Mouse (Mus musculus) lung, adult 2 months (tissue): ENCODE measurements at regions not wholly inside any gene's neighbourhood (a gene's known extent, or its start where the extent isn't known, plus 50 kb on each side); places are given as distances from the start of the nearest gene placed in this dataset.

Experiments
- DNase-seq: peaks from one replicate; pipeline ENCODE4 v3.0.0; 2022
- H3K4me1 ChIP-seq: fragments of 200-500 bp; 2 replicates; pipeline ENCODE4 v1.6.1; 2011; ENCODE audit warnings: low read length; ENCODE audit not compliant: control insufficient read depth, insufficient read depth
- H3K4me3 ChIP-seq: fragments of 200-500 bp; replicated peaks from 2 replicates; pipeline ENCODE3; 2011; ENCODE audit warnings: low read depth, mild to moderate bottlenecking, control low read depth, low read length; ENCODE audit errors: extremely low read depth
- CTCF ChIP-seq: fragments of 200-500 bp; IDR thresholded peaks from 2 replicates; pipeline ENCODE4 v1.5.1; 2011; ENCODE audit warnings: mild to moderate bottlenecking, low read length, control low read depth; ENCODE audit not compliant: insufficient read depth
- POLR2A ChIP-seq: fragments of 200-500 bp; IDR thresholded peaks from 2 replicates; pipeline ENCODE4 v1.6.1; 2011; ENCODE audit warnings: low read depth, mild to moderate bottlenecking, control low read depth, low read length, borderline replicate concordance; ENCODE audit errors: extremely low read depth
- WGBS: fragments of 180-500 bp; shearing (Covaris S2); methylation state at CpG from one replicate; pipeline ENCODE4 v1.1.7; 2018; 5-methylcytosine and 5-hydroxymethylcytosine counted together

DNA sequence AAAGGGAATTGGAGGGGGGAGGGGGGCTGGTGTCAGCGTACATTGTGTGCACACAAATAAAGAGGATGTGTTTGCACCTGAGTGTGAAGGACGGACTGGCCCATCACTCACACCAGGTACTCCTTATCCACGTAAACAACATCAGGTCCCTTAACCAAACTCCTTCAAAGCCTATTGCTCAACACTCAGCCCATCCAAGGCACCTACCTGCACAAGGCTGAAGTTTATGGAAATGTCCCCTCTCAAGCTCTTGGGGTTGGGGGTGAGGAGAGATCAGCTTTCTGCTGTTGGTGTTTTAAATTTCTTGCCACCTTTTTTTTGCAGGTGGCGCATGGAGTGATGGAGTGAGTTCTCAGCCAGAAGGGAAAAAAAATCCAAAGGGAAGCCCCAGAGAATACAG is 270.2 kb upstream of the Zfp637 start:
- Histone ChIP-seq H3K4me1 (no peaks in the 10 kb centered on the region; the same call in 1 of the 2 replicates), H3K4me3 (no peak overlapping the region)
- 91% methylated on average over 4 of the region's 4 CpGs for WGBS
- TF ChIP-seq CTCF (no peak), POLR2A (no peak)
- DNase-seq = no peak

- no peak overlapping the region for H3K4me3 ChIP-seq
- 76% methylated on average over 14 of the region's 14 CpGs for WGBS
- H3K4me1 ChIP-seq = no peaks in the 10 kb centered on the region; the same call in 1 of the 2 replicates
- TF ChIP-seq POLR2A = no peak
- TF ChIP-seq CTCF = no peak
- no peak for DNase-seq
Observed at GRCm38 (mm10) chr6:117572006-117572405, 269.0 kb upstream of the Zfp637 start.

GRCm38 (mm10) chr6:117573371-117573770 is 267.6 kb upstream of the Zfp637 start:
- DNase-seq = no peak
- 93% methylated on average over 8 of the region's 8 CpGs for WGBS
- H3K4me1 ChIP-seq = no peaks in the 10 kb centered on the region
- no peak overlapping the region for H3K4me3 ChIP-seq
- TF ChIP-seq POLR2A = no peak
- TF ChIP-seq CTCF = no peak

DNA sequence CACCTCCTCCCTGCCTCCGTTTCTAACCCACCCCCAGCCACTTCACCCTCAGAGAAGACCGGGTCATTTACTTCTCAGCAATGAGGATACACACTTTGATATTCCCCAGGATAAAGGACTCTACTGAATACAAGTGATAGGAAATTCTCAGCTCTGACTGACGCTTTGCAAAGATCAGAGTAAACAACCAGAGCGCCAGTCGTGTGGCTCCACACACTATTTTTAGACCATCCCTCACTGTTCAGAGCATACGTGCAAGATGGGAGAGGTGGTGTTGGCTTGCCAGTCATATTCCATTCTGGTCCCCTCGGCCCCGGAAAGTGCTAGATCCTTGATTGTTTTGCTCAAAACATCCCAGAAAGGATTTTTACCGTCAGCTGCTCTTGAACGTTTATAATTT is 266.8 kb upstream of the Zfp637 start:
- no peak for DNase-seq
- no peak overlapping the region for H3K4me3 ChIP-seq
- 32% methylated on average over 10 of the region's 10 CpGs for WGBS
- TF ChIP-seq POLR2A (no peak), CTCF (no peak)
- H3K4me1 ChIP-seq = no peaks in the 10 kb centered on the region

- Histone ChIP-seq H3K4me3 (no peak overlapping the region), H3K4me1 (no peaks in the 10 kb centered on the region)
- WGBS = 83% methylated on average over 5 of the region's 5 CpGs
- DNase-seq = no peak
- no peak for TF ChIP-seq POLR2A
- no peak for TF ChIP-seq CTCF
Observed at GRCm38 (mm10) chr6:117575057-117575456, 265.9 kb upstream of the Zfp637 start.

DNA sequence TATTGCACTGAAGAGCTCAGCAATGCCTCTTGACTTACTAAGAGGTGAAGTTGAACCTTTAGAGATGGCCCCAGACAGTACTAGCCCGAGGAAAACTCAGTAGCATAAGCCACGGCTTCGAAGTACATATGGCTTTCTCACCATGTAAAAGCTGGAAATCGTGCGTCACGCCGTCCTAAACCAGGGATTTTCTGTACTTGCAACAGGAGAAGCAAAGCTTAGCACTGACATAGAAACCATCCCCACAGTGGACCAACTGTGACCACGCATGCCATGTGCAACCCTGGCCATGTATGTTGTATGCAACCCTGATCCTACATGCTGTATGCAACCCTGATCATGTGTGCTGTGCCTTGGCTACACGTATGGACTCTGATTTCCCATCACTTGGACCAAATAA is 265.0 kb upstream of the Zfp637 start:
- WGBS = 95% methylated on average over 9 of the region's 9 CpGs
- no peak for DNase-seq
- Histone ChIP-seq H3K4me3 (no peak overlapping the region), H3K4me1 (no peaks in the 10 kb centered on the region)
- TF ChIP-seq POLR2A (no peak), CTCF (no peak)

GRCm38 (mm10) chr6:117577539-117578521 is 263.1 kb upstream of the Zfp637 start:
- no peak overlapping the region for H3K4me3 ChIP-seq
- H3K4me1 ChIP-seq = no peaks in the 10 kb centered on the region
- TF ChIP-seq CTCF (no peak), POLR2A (no peak)
- DNase-seq = no peak
- 76% methylated on average over 10 of the region's 10 CpGs for WGBS

GRCm38 (mm10) chr6:117580951-117581350 is 260.0 kb upstream of the Zfp637 start:
- no peaks in the 10 kb centered on the region for H3K4me1 ChIP-seq
- no peak for TF ChIP-seq POLR2A
- no peak for TF ChIP-seq CTCF
- no peak overlapping the region for H3K4me3 ChIP-seq
- DNase-seq = no peak
- 79% methylated on average over 2 of the region's 2 CpGs for WGBS

- WGBS = 68% methylated on average over 11 of the region's 11 CpGs
- DNase-seq = no peak
- Histone ChIP-seq H3K4me3 (no peak overlapping the region), H3K4me1 (no peaks in the 10 kb centered on the region)
- no peak for TF ChIP-seq CTCF
- no peak for TF ChIP-seq POLR2A
Observed at GRCm38 (mm10) chr6:117583121-117583520, 257.9 kb upstream of the Zfp637 start.

DNA sequence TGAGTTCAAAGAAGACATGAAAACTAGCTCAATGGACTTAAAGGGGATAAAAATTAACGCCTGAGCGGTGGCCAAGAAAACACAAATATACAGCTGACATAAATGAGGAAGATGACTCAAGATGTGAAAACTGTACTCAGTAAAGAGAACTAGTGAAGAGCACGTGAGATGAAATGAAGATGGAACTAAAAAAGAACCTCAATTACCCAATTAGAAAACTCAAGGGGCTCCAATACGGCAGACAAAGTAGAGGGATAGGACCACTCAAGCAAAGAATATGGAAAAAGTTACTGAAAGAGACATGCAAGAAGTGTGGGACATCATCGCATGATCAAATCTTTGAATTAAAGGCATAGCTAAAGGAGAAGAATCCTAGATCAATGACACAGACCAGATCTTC is 256.4 kb upstream of the Zfp637 start:
- TF ChIP-seq POLR2A (no peak), CTCF (no peak)

More for the DNA sequence above, 256.4 kb upstream of the Zfp637 start:
- DNase-seq = no peak
- Histone ChIP-seq H3K4me1 (no peaks in the 10 kb centered on the region), H3K4me3 (no peak overlapping the region)
- WGBS = 93% methylated on average over 5 of the region's 5 CpGs
